Mouse (Mus musculus) small intestine, adult 2 months (tissue): ENCODE data around the gene Wasf3.

ENCODE experiments used
- CTCF ChIP-seq: fragments of 200-500 bp; IDR thresholded peaks from 2 replicates; pipeline ENCODE4 v1.5.1; 2012; ENCODE audit warnings: low read depth, mild to moderate bottlenecking, control low read depth, inconsistent platforms, low read length, moderate library complexity, mixed read lengths; ENCODE audit not compliant: insufficient replicate concordance, insufficient read length; ENCODE audit errors: extremely low read depth
- POLR2A ChIP-seq: fragments of 200-500 bp; IDR thresholded peaks from 2 replicates; pipeline ENCODE4 v1.6.1; 2012; ENCODE audit warnings: low read depth, mild to moderate bottlenecking, control low read depth, inconsistent platforms, low read length, moderate library complexity

DNA sequence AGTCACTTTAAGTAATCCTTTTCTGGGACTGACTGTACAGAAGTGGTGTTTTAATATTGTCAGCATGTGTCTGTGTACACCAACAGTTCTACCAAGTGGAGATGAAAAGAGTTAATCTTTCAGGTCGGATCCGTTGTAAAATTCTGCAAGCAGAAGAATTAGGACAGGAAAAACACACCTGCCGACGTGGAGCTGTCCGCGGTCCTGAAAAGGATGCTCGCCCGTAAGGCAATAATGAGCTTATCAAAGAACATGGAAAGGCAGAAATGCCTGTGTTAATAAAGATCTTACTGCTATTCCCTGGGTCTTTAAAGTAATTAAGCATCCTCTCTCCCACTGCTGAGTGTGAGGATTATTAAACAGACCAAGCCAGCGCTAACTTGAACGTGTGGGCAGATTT, 24.4 kb upstream of the Wasf3 start:
- TF ChIP-seq CTCF (no peak), POLR2A (no peak)
